Mouse (Mus musculus): ENCODE data around the gene Ntn4.

The Ntn4 gene

GRCm38 (mm10) chr10:93783216-93784013 is 142.9 kb downstream of the Ntn4 start:
- DNase-seq (ENCODE audit: low read depth, low spot score) = no peak

All from retina, postnatal 7 days (tissue).